Mouse (Mus musculus) MEL (cell line): Measurements from ENCODE around the gene Rgmb. TPM values are rescaled to one million over a fixed set of nuclear protein-coding genes. Genes with fewer than 3 reads are reported as not detected.

Source experiments
- DNase-seq: peaks from one replicate; pipeline ENCODE4 v3.0.0; 2011; ENCODE audit warnings: low read depth, low spot score
- H3K27ac ChIP-seq: 2 replicates; pipeline ENCODE4 v1.5.1; 2012; ENCODE audit warnings: low read depth, mild to moderate bottlenecking, control low read depth, low read length, moderate library complexity; ENCODE audit not compliant: control insufficient read depth
- H3K27me3 ChIP-seq, 2 experiments: fragments of 150-350 bp in 1 of 2; sonication (generic) in 1 of 2; 2 replicates each; pipeline ENCODE4 v1.6.1; 2012; ENCODE audit warnings: low read length in 2 of 2, mild to moderate bottlenecking in 2 of 2, improper control_type of control experiment in 1 of 2, moderate library complexity in 1 of 2; ENCODE audit not compliant: insufficient read depth in 2 of 2, control insufficient read depth in 1 of 2
- H3K36me3 ChIP-seq, 2 experiments: 2 replicates each; pipeline ENCODE4 v1.6.1; 2012 to 2014; ENCODE audit warnings: low read length in 2 of 2, improper control_type of control experiment in 1 of 2, inconsistent platforms in 1 of 2, mild to moderate bottlenecking in 1 of 2; ENCODE audit not compliant: insufficient read depth in 2 of 2, control insufficient read depth in 1 of 2
- H3K4me1 ChIP-seq, 2 experiments: fragments of 150-350 bp in 1 of 2; sonication (generic) in 1 of 2; 2 replicates each; pipeline ENCODE4 v1.6.1; 2012; ENCODE audit warnings: low read length in 2 of 2, improper control_type of control experiment in 1 of 2, mild to moderate bottlenecking in 1 of 2; ENCODE audit not compliant: insufficient read depth in 2 of 2, control insufficient read depth in 1 of 2
- H3K4me3 ChIP-seq, 2 experiments: fragments of 150-350 bp in 1 of 2; sonication (generic) in 1 of 2; 2 replicates each; pipeline ENCODE4 v1.5.1; 2012; ENCODE audit warnings: low read depth in 2 of 2, low read length in 2 of 2, mild to moderate bottlenecking in 2 of 2, moderate library complexity in 2 of 2, control low read depth in 1 of 2, improper control_type of control experiment in 1 of 2; ENCODE audit not compliant: control insufficient read depth in 1 of 2, insufficient read depth in 1 of 2
- H3K79me2 ChIP-seq: 2 replicates; pipeline ENCODE4 v1.6.1; 2012; ENCODE audit warnings: mild to moderate bottlenecking, low read length, moderate library complexity; ENCODE audit not compliant: control insufficient read depth, poor library complexity, insufficient read depth
- H3K9ac ChIP-seq: 2 replicates; pipeline ENCODE4 v1.6.1; 2012; ENCODE audit warnings: low read depth, mild to moderate bottlenecking, control low read depth, low read length, moderate library complexity; ENCODE audit not compliant: control insufficient read depth, poor library complexity, severe bottlenecking
- H3K9me3 ChIP-seq: fragments of 150-350 bp; sonication (generic); replicated peaks from 2 replicates; pipeline ENCODE4 v1.6.1; 2012; ENCODE audit warnings: mild to moderate bottlenecking, low read length, improper control_type of control experiment, moderate library complexity; ENCODE audit not compliant: insufficient read depth
- BHLHE40 ChIP-seq: IDR thresholded peaks from 2 replicates; pipeline ENCODE4 v1.6.1; 2012; ENCODE audit warnings: low read depth, mild to moderate bottlenecking, inconsistent platforms, low read length, improper control_type of control experiment, borderline replicate concordance
- E2F4 ChIP-seq: IDR thresholded peaks from 2 replicates; pipeline ENCODE4 v1.6.1; 2011; ENCODE audit warnings: low read depth, low read length, improper control_type of control experiment, borderline replicate concordance
- ETS1 ChIP-seq: IDR thresholded peaks from 2 replicates; pipeline ENCODE4 v1.6.1; 2012; ENCODE audit warnings: low read depth, mild to moderate bottlenecking, inconsistent platforms, low read length, improper control_type of control experiment, moderate library complexity
- HCFC1 ChIP-seq: IDR thresholded peaks from 2 replicates; pipeline ENCODE4 v1.6.1; 2012; ENCODE audit warnings: low read depth, mild to moderate bottlenecking, inconsistent platforms, low read length, improper control_type of control experiment, moderate library complexity
- MYC ChIP-seq: IDR thresholded peaks from 2 replicates; pipeline ENCODE4 v1.6.1; 2011; ENCODE audit warnings: low read depth, mild to moderate bottlenecking, low read length, improper control_type of control experiment, moderate library complexity
- POLR2AphosphoS5 ChIP-seq: IDR thresholded peaks from 2 replicates; pipeline ENCODE4 v1.6.1; 2012; ENCODE audit warnings: low read depth, borderline replicate concordance, mild to moderate bottlenecking, inconsistent platforms, low read length, moderate library complexity, mixed read lengths
- TAL1 ChIP-seq: IDR thresholded peaks from 2 replicates; pipeline ENCODE4 v1.6.1; 2012; ENCODE audit warnings: mild to moderate bottlenecking, inconsistent platforms, low read length, moderate library complexity, mixed read lengths
- ZMIZ1 ChIP-seq: IDR thresholded peaks from 2 replicates; pipeline ENCODE4 v1.6.1; 2012; ENCODE audit warnings: low read depth, mild to moderate bottlenecking, inconsistent platforms, low read length, improper control_type of control experiment, moderate library complexity
- polyA plus RNA-seq, 2 experiments: library from polyadenylated mRNA; stranded (reverse) in 1 of 2; unstranded in 1 of 2; fragments of >175 nt in 1 of 2; fragments of >200 nt in 1 of 2; gene quantifications; 2 replicates each; pipeline versions ENCODE4 v1.2.1 to v1.2.4; 2012; ENCODE audit warnings: low replicate concordance in 2 of 2, low read depth in 1 of 2; ENCODE audit not compliant: insufficient read length in 2 of 2, insufficient read depth in 1 of 2, missing spikeins in 1 of 2
- total RNA-seq: library from RNA; depleted of rRNA; stranded (reverse); fragments of 300-350 nt; gene quantifications from 2 replicates; pipeline ENCODE4 v1.2.3, GENCODE M21; 2012; rRNA removed

Rgmb gene
- total and polyA plus RNA-seq, 3 experiments: not detected

- DNase-seq: no peak
- H3K36me3 ChIP-seq: peaks cover under 1 to 28% of the 10 kb centered on the region in 2 experiments
- H3K9ac ChIP-seq: no peak overlapping the region
- H3K27me3 ChIP-seq: no peaks in the 10 kb centered on the region
- no peaks in the 10 kb centered on the region for H3K79me2 ChIP-seq
- TF ChIP-seq MYC (no peak), POLR2AphosphoS5 (no peak), BHLHE40 (no peak), TAL1 (no peak), E2F4 (no peak)
- no peaks in the 10 kb centered on the region for H3K9me3 ChIP-seq
- no peaks in the 10 kb centered on the region for H3K4me1 ChIP-seq
- H3K27ac ChIP-seq: no peak overlapping the region
- no peak overlapping the region for H3K4me3 ChIP-seq
These were observed 61.6 kb downstream of the Rgmb start for GRCm38 (mm10) chr17:15769081-15769724.

- H3K9ac ChIP-seq: no peak overlapping the region
- no peaks in the 10 kb centered on the region for H3K9me3 ChIP-seq
- TF ChIP-seq ETS1: peak; percentile 35; the same call in 1 of the 2 replicates
- no peak for TF ChIP-seq ZMIZ1
- 0 out of 2 replicates have a peak, but pooled peaks have one; percentile 44 for TF ChIP-seq HCFC1
- peak; percentile 68 for DNase-seq
- 0 out of 4 replicates have a peak overlapping the region, but pooled peaks of 1 of the 2 experiments have one; percentile 27 for H3K4me3 ChIP-seq
- H3K27me3 ChIP-seq: no peaks in the 10 kb centered on the region
- H3K4me1 ChIP-seq: no peaks in the 10 kb centered on the region; a peak in 1 of 4 replicates
- no peaks in the 10 kb centered on the region for H3K79me2 ChIP-seq
- H3K36me3 ChIP-seq: peaks cover 11 to 56% of the 10 kb centered on the region in 2 experiments
- H3K27ac ChIP-seq: no peak overlapping the region
These were observed 69.6 kb downstream of the Rgmb start for GRCm38 (mm10) chr17:15761191-15761590.

Other genes starting within 250 kb of the Rgmb start
- 31.1 and 32.5 TPM in 2 replicates for gene Chd1, start 126.1 kb downstream of the Rgmb start, total RNA-seq
- gene Chd1, start 126.1 kb downstream of the Rgmb start, polyA plus RNA-seq: 100 to 1,000 TPM in 1 of 2 experiments, 10 to 100 TPM in 1; 48.8 to 164 TPM